Mouse (Mus musculus): Measurements from ENCODE around the gene Hist1h2bb.
A peak's percentile ranks its signal among the peaks of the same experiment; 100 is the strongest.

The Hist1h2bb gene

DNA sequence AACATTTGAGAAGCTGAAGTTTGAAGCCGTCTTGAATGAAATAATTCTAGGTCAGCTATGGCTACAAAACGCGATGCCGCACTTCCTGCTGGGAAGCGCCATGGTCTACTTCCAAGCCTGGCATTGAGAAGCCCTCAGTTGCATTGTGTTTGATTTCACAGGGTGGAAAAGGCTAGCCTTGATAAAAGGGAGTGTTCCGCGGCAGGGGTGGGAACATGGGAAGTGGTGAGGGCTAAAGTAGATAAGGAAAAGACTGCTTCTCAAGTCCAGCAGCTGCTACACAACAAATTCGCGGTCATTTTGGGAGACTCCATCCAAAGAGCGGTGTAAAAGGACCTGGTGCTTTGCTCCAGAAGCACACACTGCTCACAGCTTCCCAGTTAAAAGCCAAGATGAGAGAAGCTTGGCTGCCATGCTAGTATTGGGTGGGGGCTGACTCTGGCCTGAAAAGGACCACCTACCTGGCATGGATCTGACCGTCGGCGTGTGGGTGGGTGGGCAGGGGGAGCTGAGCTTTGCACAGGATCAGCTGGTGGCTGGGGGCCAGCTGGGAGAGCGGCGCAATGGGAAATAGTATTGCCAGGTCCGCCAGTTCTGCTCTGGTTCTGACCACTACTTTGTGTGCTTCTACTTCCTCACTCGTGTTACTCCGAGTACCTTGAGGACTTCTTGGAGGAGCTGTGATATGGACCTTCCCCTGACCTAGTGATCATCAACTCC, 17.9 kb upstream of the Hist1h2bb start:
- DNase-seq (ENCODE audit: low spot score) = no peak

- no peak for DNase-seq (ENCODE audit: low spot score)
Observed at GRCm38 (mm10) chr13:23729192-23729525, 17.4 kb upstream of the Hist1h2bb start.

DNA sequence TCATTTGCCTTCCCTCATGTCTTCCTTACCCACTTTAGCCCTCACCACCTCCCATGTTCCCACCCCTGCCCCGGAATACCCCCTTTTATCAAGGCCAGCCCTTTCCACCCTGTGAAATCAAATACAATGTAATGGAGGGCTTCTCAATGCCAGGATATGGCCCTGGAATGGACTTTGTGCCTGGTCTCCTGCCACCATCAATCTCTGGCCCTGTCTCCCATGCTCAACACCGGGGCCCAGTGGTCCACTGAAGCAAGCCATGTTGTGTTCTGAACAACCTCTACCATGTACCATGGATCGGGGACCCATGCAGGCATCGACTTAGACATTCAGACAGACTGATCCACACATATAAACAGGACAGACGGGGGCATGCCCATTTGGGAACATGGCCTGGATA, 16.8 kb upstream of the Hist1h2bb start:
- DNase-seq (ENCODE audit: low spot score) = no peak

DNA sequence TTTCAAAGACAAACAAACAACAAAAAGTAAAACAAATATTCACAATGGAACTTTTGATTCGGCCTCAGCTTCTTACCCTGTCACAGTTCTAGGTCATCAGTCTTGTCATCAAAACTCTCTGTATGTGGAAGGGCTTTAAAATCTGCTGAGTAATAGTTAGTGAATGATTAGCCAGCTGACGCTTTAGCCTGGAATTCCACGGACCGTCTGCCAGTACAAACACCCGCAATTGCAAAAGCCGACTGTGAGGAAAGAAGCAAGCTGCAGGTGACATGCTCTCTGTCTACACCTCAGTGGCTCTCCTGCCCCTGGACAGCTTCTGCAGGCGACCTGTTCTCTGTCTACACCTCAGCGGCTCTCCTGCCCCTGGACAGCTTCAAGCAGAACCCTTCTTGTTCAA, 16.1 kb upstream of the Hist1h2bb start:
- no peak for DNase-seq (ENCODE audit: low spot score)

GRCm38 (mm10) chr13:23732156-23732804, 14.3 kb upstream of the Hist1h2bb start:
- DNase-seq (ENCODE audit: low spot score) = no peak

DNA sequence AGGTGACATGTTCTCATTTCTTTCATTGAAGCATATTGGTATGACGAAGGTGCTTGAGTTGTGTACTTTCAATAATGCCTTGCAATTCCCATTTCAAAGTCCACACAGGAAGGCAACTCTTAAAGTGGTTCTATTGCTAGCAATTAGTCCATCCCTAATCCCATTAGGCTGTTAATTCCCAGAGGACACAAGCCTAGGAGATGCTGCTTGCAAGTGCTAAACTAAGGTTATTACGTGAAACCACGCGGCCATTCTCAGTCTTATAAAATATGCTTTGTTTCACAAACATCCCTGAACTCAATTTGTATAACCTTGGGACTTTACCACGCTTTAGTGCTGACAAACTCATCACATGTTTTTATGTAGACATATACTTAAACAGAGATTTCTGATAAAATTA, 9.4 kb upstream of the Hist1h2bb start:
- no peak for DNase-seq (ENCODE audit: low spot score)

GRCm38 (mm10) chr13:23738041-23738440, 8.5 kb upstream of the Hist1h2bb start:
- no peak for DNase-seq (ENCODE audit: low spot score)

DNA sequence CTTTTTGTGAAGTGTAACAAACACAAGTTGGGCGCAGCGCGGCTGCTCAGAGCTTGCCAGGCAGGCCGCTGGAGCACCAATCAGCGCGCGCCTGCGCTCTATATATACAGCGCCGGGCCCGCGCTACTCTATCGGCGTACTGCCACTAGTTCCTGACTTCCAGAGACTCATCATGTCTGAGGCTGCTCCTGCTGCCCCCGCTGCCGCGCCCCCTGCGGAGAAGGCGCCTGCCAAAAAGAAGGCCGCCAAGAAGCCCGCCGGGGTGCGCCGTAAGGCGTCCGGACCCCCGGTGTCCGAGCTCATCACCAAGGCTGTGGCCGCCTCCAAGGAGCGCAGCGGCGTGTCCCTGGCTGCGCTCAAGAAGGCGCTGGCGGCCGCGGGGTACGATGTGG, 7.9 kb upstream of the Hist1h2bb start, which contains the start of gene Hist1h1c:
Gene Hist1h1c, plus strand, starts transcription at position 132 of the 392 bp plus-strand sequence.
- peak; percentile 84 for DNase-seq (ENCODE audit: low spot score)

- DNase-seq (ENCODE audit: low spot score) = peak; percentile 93
Observed at GRCm38 (mm10) chr13:23739069-23739921, 7.2 kb upstream of the Hist1h2bb start.

GRCm38 (mm10) chr13:23739922-23740252, 6.6 kb upstream of the Hist1h2bb start:
- no peak for DNase-seq (ENCODE audit: low spot score)

- no peak for DNase-seq (ENCODE audit: low spot score)
Observed at GRCm38 (mm10) chr13:23740256-23740840, 6.2 kb upstream of the Hist1h2bb start.

- DNase-seq (ENCODE audit: low spot score) = no peak
Observed at GRCm38 (mm10) chr13:23740910-23741309, 5.6 kb upstream of the Hist1h2bb start.

- no peak for DNase-seq (ENCODE audit: low spot score)
Observed at GRCm38 (mm10) chr13:23742007-23742406, 4.5 kb upstream of the Hist1h2bb start.

- DNase-seq (ENCODE audit: low spot score) = no peak
Observed at GRCm38 (mm10) chr13:23743215-23743614, 3.3 kb upstream of the Hist1h2bb start.

GRCm38 (mm10) chr13:23743963-23744362, 2.6 kb upstream of the Hist1h2bb start:
- DNase-seq (ENCODE audit: low spot score) = no peak

DNA sequence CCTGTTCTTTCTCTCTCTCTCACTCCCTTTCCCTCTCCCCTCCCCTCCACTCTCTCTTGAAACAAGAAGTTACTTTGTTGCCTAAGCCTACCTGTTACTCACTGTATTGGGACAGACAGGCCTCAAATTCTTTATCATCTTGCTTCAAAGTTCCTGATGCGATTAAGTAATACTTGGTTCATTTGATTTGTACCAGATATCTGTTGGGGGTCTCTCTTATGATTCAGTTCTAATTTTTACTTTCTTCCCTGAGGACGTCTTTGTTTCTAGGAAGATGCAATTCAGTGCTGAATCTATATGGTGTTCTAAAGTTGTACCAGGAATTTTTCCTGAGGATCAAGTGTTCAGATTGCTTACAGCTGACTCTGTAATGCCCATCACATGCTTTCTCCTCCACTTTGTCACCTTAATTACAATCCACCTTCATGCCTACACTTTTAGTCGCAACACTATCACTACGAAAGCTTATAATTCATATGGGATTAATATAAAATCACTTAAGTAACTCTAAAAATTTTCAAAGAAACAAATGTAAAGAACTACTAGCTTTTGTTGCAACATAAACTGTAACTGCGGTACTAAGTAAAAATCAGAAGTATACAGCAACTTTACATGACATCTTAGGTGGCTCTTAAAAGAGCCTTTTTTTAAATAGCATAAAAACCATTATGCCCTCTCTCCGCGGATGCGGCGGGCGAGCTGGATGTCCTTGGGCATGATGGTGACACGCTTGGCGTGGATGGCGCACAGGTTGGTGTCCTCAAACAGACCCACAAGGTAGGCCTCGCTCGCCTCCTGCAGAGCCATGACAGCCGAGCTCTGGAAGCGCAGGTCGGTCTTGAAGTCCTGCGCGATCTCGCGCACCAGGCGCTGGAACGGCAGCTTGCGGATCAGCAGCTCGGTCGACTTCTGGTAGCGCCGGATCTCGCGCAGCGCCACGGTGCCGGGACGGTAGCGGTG, 1.8 kb upstream of the Hist1h2bb start:
- DNase-seq (ENCODE audit: low spot score) = no peak

DNA sequence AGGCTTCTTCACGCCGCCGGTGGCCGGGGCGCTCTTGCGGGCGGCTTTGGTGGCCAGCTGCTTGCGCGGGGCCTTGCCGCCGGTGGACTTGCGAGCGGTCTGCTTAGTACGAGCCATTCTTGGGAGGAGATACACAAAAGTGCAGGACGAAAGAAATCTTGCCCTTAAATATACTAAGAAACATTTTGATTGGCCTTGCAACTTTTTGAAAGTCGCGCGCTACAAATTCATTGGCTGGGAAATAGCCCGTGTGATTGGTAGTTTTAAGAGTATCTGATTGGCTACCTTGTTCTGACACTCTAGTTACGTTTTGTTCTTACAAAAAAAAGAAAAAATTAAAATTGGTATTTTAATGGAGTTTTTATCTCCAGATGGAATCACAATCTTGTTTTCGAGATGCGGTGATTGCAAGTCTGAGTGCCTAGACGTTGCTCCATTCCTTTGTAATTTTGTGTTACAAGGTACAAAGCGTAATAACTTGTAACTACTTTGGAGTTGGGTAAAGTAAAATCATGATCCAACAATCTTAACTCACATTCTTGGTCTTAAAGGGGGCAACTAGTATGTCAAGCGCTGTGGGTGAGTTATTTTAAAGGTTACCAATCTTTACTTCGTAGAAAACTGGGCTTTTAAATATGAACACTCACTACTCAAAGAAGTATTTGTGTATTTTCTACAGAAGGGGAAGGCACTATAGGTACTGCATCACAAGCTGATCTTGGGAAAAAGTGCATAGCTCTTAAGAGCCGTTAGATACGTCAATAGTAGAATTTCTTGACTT, 963 bp upstream of the Hist1h2bb start, which contains the start of gene Hist1h3c:
Gene Hist1h3c, minus strand, starts transcription at position 222 of the 781 bp plus-strand sequence.
- peak; percentile 59 for DNase-seq (ENCODE audit: low spot score)

GRCm38 (mm10) chr13:23747081-23747891, 752 bp downstream of the Hist1h2bb start:
- no peak for DNase-seq (ENCODE audit: low spot score)

DNA sequence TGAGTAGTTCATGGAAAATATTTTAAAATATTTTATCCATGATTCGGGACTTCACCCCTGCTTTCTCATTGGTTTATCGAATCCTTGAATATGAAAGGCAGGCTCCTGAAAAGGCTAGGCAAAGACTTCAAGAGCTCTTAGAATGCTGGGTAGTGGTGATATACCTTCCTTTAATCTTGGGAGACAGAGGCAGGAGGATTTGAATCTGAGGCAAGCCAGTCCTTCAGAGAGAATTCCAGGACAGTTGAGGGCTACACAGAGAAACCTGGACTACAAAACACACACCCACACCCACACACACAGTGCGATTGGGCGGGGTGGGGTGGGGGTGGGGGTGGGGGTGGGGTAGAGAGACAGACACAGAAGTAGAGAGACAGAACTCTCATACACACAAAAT, 1.4 kb downstream of the Hist1h2bb start:
- no peak for DNase-seq (ENCODE audit: low spot score)
